Mouse (Mus musculus): ENCODE measurements around the gene Adar. TPM values are rescaled to one million over a fixed set of nuclear protein-coding genes. Genes with fewer than 3 reads are reported as not detected.

Gene Adar
- polyA plus RNA-seq, 1 experiment from 2014 or later, result 12.6 TPM

DNA sequence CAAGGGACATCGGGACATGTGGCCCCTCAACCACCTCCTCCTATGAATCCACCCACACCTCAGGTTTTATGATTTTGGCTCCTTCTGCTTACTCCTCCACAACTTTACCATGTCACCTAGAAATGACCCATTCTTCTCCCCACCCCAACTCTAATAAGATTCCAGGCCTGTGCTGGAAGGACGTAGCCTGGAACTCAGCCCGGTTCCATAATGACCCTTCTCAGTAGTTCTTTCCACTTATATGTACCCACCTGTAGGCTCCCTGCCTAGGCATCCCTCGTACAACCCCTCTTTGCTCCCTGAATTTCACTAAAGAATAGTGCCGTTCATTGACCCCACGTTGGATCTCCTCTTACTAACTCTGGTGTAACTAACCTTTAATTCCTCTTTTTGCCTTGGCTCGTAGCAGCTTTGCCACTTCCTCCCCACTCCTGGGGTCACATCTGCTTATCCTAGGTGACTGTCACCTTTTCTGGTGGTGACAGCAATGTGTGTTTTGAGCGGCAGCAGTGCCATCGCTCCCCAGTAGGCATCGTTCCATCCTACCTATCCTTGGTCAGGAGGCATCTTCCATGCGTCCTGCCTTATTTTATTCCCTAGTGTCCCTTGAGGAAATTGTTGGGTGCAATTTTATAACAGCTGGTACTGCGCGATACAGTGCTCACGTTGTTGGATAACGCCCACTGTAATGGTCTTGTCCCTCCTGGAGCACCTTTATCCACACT lies 59.6 kb downstream of the Adar start:
- ATAC-seq (replicated peaks; ENCODE audit: low FRiP score), result no peak
- Histone ChIP-seq H3K36me3 (ENCODE audit: control insufficient read depth, insufficient read depth, low read length) (peaks cover 18% of the 10 kb centered on the region), H3K27ac (ENCODE audit: low read depth, low read length) (peak overlapping the region; percentile 90; the same call in 1 of the 2 replicates), H3K27me3 (replicated peaks; ENCODE audit: control insufficient read depth, insufficient read depth, low read length) (no peaks in the 10 kb centered on the region), H3K4me2 (peak overlapping the region; percentile 78), H3K4me1 (replicated peaks; ENCODE audit: control insufficient read depth, insufficient read depth, low read length) (peaks cover 27% of the 10 kb centered on the region), H3K9me3 (ENCODE audit: control insufficient read depth, low read length) (no peaks in the 10 kb centered on the region), H3K9ac (ENCODE audit: low read depth, low read length) (peak overlapping the region; percentile 98), H3K4me3 (ENCODE audit: low read depth, low read length) (peak overlapping the region; percentile 96)
- DNase-seq (ENCODE audit: low spot score), result no peak
- WGBS, result 33% methylated on average over 15 of the region's 15 CpGs

- WGBS, result 93% methylated on average over 4 of the region's 4 CpGs
These were observed 61.2 kb downstream of the Adar start for GRCm38 (mm10) chr3:89776001-89776400.

GRCm38 (mm10) chr3:89780102-89780501 lies 65.3 kb downstream of the Adar start:
- peaks cover 7% of the 10 kb centered on the region for H3K4me1 ChIP-seq (replicated peaks; ENCODE audit: control insufficient read depth, insufficient read depth, low read length)
- no peaks in the 10 kb centered on the region for H3K27me3 ChIP-seq (replicated peaks; ENCODE audit: control insufficient read depth, insufficient read depth, low read length)
- no peak overlapping the region for H3K4me3 ChIP-seq (ENCODE audit: low read depth, low read length)
- H3K9ac ChIP-seq (ENCODE audit: low read depth, low read length), result no peak overlapping the region
- H3K4me2 ChIP-seq, result no peak overlapping the region
- 85% methylated on average over 4 of the region's 4 CpGs for WGBS
- H3K9me3 ChIP-seq (ENCODE audit: control insufficient read depth, low read length), result no peaks in the 10 kb centered on the region
- peaks cover 54% of the 10 kb centered on the region for H3K36me3 ChIP-seq (ENCODE audit: control insufficient read depth, insufficient read depth, low read length)
- DNase-seq (ENCODE audit: low spot score), result no peak
- no peak overlapping the region for H3K27ac ChIP-seq (ENCODE audit: low read depth, low read length)
- ATAC-seq (replicated peaks; ENCODE audit: low FRiP score), result no peak

More at GRCm38 (mm10) chr3:89776001-89776400, 61.2 kb downstream of the Adar start:
- Histone ChIP-seq H3K9me3 (ENCODE audit: control insufficient read depth, low read length) (no peaks in the 10 kb centered on the region), H3K4me2 (no peak overlapping the region), H3K4me3 (ENCODE audit: low read depth, low read length) (no peak overlapping the region), H3K36me3 (ENCODE audit: control insufficient read depth, insufficient read depth, low read length) (peaks cover 34% of the 10 kb centered on the region), H3K27ac (ENCODE audit: low read depth, low read length) (no peak overlapping the region), H3K27me3 (replicated peaks; ENCODE audit: control insufficient read depth, insufficient read depth, low read length) (no peaks in the 10 kb centered on the region), H3K9ac (ENCODE audit: low read depth, low read length) (no peak overlapping the region), H3K4me1 (replicated peaks; ENCODE audit: control insufficient read depth, insufficient read depth, low read length) (peaks cover 27% of the 10 kb centered on the region)
- ATAC-seq (replicated peaks; ENCODE audit: low FRiP score), result no peak
- DNase-seq (ENCODE audit: low spot score), result no peak

GRCm38 (mm10) chr3:89781640-89782039 lies 66.8 kb downstream of the Adar start:
- H3K9me3 ChIP-seq (ENCODE audit: control insufficient read depth, low read length), result no peaks in the 10 kb centered on the region
- no peaks in the 10 kb centered on the region for H3K4me1 ChIP-seq (replicated peaks; ENCODE audit: control insufficient read depth, insufficient read depth, low read length)
- H3K4me2 ChIP-seq, result no peak overlapping the region
- no peak overlapping the region for H3K9ac ChIP-seq (ENCODE audit: low read depth, low read length)
- WGBS, result 87% methylated on average over 5 of the region's 5 CpGs
- no peak for ATAC-seq (replicated peaks; ENCODE audit: low FRiP score)
- peaks cover 44% of the 10 kb centered on the region for H3K36me3 ChIP-seq (ENCODE audit: control insufficient read depth, insufficient read depth, low read length)
- H3K27me3 ChIP-seq (replicated peaks; ENCODE audit: control insufficient read depth, insufficient read depth, low read length), result no peaks in the 10 kb centered on the region
- no peak overlapping the region for H3K27ac ChIP-seq (ENCODE audit: low read depth, low read length)
- H3K4me3 ChIP-seq (ENCODE audit: low read depth, low read length), result no peak overlapping the region
- DNase-seq (ENCODE audit: low spot score), result no peak

GRCm38 (mm10) chr3:89784991-89785753 lies 70.3 kb downstream of the Adar start:
- no peaks in the 10 kb centered on the region for H3K4me1 ChIP-seq (replicated peaks; ENCODE audit: control insufficient read depth, insufficient read depth, low read length)
- no peak overlapping the region for H3K27ac ChIP-seq (ENCODE audit: low read depth, low read length)
- peaks cover 28% of the 10 kb centered on the region for H3K36me3 ChIP-seq (ENCODE audit: control insufficient read depth, insufficient read depth, low read length)
- DNase-seq (ENCODE audit: low spot score) (peak; percentile 51), ATAC-seq (replicated peaks; ENCODE audit: low FRiP score) (peak; percentile 72)
- H3K9me3 ChIP-seq (ENCODE audit: control insufficient read depth, low read length), result no peaks in the 10 kb centered on the region
- H3K27me3 ChIP-seq (replicated peaks; ENCODE audit: control insufficient read depth, insufficient read depth, low read length), result no peaks in the 10 kb centered on the region; the same call in 1 of the 2 replicates
- H3K4me3 ChIP-seq (ENCODE audit: low read depth, low read length), result no peak overlapping the region
- WGBS, result 19% methylated on average over 11 of the region's 11 CpGs
- H3K9ac ChIP-seq (ENCODE audit: low read depth, low read length), result no peak overlapping the region
- peak overlapping the region; percentile 32; the same call in 1 of the 2 replicates for H3K4me2 ChIP-seq

- no peak overlapping the region for H3K9ac ChIP-seq (ENCODE audit: low read depth, low read length)
- WGBS, result 72% methylated on average over 6 of the region's 6 CpGs
- no peak overlapping the region for H3K27ac ChIP-seq (ENCODE audit: low read depth, low read length)
- peaks cover 16% of the 10 kb centered on the region for H3K36me3 ChIP-seq (ENCODE audit: control insufficient read depth, insufficient read depth, low read length)
- no peak overlapping the region for H3K4me2 ChIP-seq
- DNase-seq (ENCODE audit: low spot score) (no peak), ATAC-seq (replicated peaks; ENCODE audit: low FRiP score) (no peak)
- H3K4me1 ChIP-seq (replicated peaks; ENCODE audit: control insufficient read depth, insufficient read depth, low read length), result no peaks in the 10 kb centered on the region
- H3K4me3 ChIP-seq (ENCODE audit: low read depth, low read length), result no peak overlapping the region
- no peaks in the 10 kb centered on the region; the same call in 1 of the 2 replicates for H3K27me3 ChIP-seq (replicated peaks; ENCODE audit: control insufficient read depth, insufficient read depth, low read length)
- no peaks in the 10 kb centered on the region for H3K9me3 ChIP-seq (ENCODE audit: control insufficient read depth, low read length)
These were observed 71.5 kb downstream of the Adar start for GRCm38 (mm10) chr3:89786275-89786674.

DNA sequence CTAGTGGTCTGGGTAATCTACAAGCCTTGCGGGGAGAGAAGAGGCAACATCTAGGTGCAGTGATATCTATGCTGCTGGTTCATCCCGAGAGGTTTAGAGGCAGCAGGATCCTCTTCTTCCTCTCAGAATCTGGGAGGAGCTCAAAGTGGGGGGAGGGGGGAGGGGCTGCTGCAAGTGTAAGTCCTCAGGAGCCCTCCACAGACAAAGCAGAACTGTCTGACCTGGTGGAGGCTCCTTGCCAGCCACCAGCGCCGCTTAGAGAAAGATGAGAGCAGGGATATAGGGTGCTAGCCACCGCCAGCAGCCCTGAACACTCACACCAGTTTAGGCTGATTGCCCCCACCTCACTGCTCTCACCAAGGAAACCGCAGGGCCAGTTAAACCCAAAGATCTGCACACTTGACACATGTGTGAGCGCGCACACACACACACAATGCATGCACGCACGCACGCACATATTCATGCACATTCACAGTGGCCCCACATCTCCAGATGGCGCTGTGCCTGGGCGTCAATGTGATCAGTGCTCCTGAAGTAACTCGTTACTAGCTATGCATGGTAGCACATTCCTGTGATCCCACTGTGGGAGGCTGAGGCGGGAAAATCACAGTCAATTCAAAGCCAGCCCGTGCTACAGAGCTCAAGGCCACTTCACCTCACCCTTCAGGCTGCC lies 74.0 kb downstream of the Adar start:
- Histone ChIP-seq H3K4me3 (ENCODE audit: low read depth, low read length) (no peak overlapping the region), H3K27ac (ENCODE audit: low read depth, low read length) (no peak overlapping the region), H3K4me2 (no peak overlapping the region), H3K9me3 (ENCODE audit: control insufficient read depth, low read length) (no peaks in the 10 kb centered on the region), H3K4me1 (replicated peaks; ENCODE audit: control insufficient read depth, insufficient read depth, low read length) (no peaks in the 10 kb centered on the region), H3K36me3 (ENCODE audit: control insufficient read depth, insufficient read depth, low read length) (no peaks in the 10 kb centered on the region), H3K9ac (ENCODE audit: low read depth, low read length) (no peak overlapping the region), H3K27me3 (replicated peaks; ENCODE audit: control insufficient read depth, insufficient read depth, low read length) (no peaks in the 10 kb centered on the region; the same call in 1 of the 2 replicates)
- ATAC-seq (replicated peaks; ENCODE audit: low FRiP score), result no peak
- DNase-seq (ENCODE audit: low spot score), result no peak
- WGBS, result 68% methylated on average over 16 of the region's 16 CpGs

DNA sequence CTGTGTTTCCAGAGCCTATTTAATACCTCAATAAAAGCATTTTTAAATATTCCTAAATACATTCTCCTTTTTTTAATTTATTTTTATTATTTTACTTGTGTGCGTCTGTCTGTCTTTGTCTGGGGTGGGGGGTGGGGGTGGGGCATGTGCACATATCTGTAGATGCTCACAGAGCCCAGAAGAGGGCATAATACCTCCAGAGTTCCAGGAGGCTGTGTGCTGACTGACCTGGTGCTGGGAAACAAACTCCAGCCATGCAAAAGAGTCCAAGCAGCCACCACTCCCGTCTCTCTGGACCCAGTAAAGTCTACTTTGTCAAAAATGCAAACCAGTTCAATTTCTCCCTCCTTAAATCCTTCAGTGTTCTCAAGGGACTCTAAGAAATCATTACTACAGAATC lies 79.8 kb downstream of the Adar start:
- Histone ChIP-seq H3K27ac (ENCODE audit: low read depth, low read length) (no peak overlapping the region), H3K4me1 (replicated peaks; ENCODE audit: control insufficient read depth, insufficient read depth, low read length) (no peaks in the 10 kb centered on the region), H3K4me3 (ENCODE audit: low read depth, low read length) (no peak overlapping the region), H3K27me3 (replicated peaks; ENCODE audit: control insufficient read depth, insufficient read depth, low read length) (no peaks in the 10 kb centered on the region), H3K36me3 (ENCODE audit: control insufficient read depth, insufficient read depth, low read length) (no peaks in the 10 kb centered on the region), H3K9me3 (ENCODE audit: control insufficient read depth, low read length) (no peaks in the 10 kb centered on the region), H3K9ac (ENCODE audit: low read depth, low read length) (no peak overlapping the region), H3K4me2 (no peak overlapping the region)
- WGBS, result 53% methylated on average over 2 of the region's 2 CpGs
- ATAC-seq (replicated peaks; ENCODE audit: low FRiP score), result no peak
- no peak for DNase-seq (ENCODE audit: low spot score)

Measured in liver, embryonic 11.5 days (tissue).